Mouse (Mus musculus) kidney, postnatal 0 days (tissue): ENCODE results near the gene Sept9. TPM values are rescaled to one million over a fixed set of nuclear protein-coding genes. Genes with fewer than 3 reads are reported as not detected.

Source experiments
- ATAC-seq: fragments of 200-750 bp; cut with Nextera tagmentation; replicated peaks from 2 replicates; pipeline ENCODE4 v1.8.0; 2017; ENCODE audit warnings: low read depth, moderate number of reproducible peaks, moderate TSS enrichment, moderate library complexity; ENCODE audit not compliant: low FRiP score
- DNase-seq: peaks from one replicate; pipeline ENCODE4 v3.0.0-alpha.2; 2016; ENCODE audit warnings: low spot score
- H3K27ac ChIP-seq: fragments of 300-500 bp; sonication (generic); 2 replicates; pipeline ENCODE4 v1.5.1; 2014; ENCODE audit warnings: mild to moderate bottlenecking
- H3K27me3 ChIP-seq: fragments of 300-500 bp; sonication (generic); 2 replicates; pipeline ENCODE4 v1.6.1; 2014; ENCODE audit warnings: low read length, mixed read lengths; ENCODE audit not compliant: insufficient read depth
- H3K36me3 ChIP-seq: fragments of 300-500 bp; sonication (generic); 2 replicates; pipeline ENCODE4 v1.6.1; 2014; ENCODE audit warnings: low read length, mixed read lengths; ENCODE audit not compliant: insufficient read depth
- H3K4me1 ChIP-seq: fragments of 300-500 bp; sonication (generic); replicated peaks from 2 replicates; pipeline ENCODE4 v1.6.1; 2014; ENCODE audit warnings: antibody characterized with exemption, low read length, mixed read lengths; ENCODE audit not compliant: insufficient read depth
- H3K4me2 ChIP-seq: fragments of 300-500 bp; sonication (generic); 2 replicates; pipeline ENCODE4 v1.6.1; 2014; ENCODE audit warnings: mild to moderate bottlenecking, low read length, moderate library complexity, mixed read lengths
- H3K4me3 ChIP-seq: fragments of 300-500 bp; sonication (generic); replicated peaks from 2 replicates; pipeline ENCODE4 v1.5.1; 2014; ENCODE audit warnings: low read depth, low read length
- H3K9ac ChIP-seq: fragments of 300-500 bp; sonication (generic); 2 replicates; pipeline ENCODE4 v1.6.1; 2014; ENCODE audit warnings: low read depth, low read length
- H3K9me3 ChIP-seq: fragments of 300-500 bp; sonication (generic); replicated peaks from 2 replicates; pipeline ENCODE4 v1.6.1; 2016; ENCODE audit warnings: low read length, inconsistent platforms, mixed read lengths
- CTCF ChIP-seq: IDR thresholded peaks from 2 replicates; pipeline ENCODE4 v1.5.1; 2016; ENCODE audit warnings: antibody characterized with exemption, low read depth, mild to moderate bottlenecking, moderate library complexity
- WGBS: fragments of 180-500 bp; shearing (Covaris S2); extraction: QIAGEN DNeasy Blood & Tissue Kit; methylation state at CpG from one replicate; pipeline ENCODE4 v1.1.7; 2014; 5-methylcytosine and 5-hydroxymethylcytosine counted together
- polyA plus RNA-seq: library from polyadenylated mRNA; unstranded; fragments of >200 nt; fragmentation: Nextera tagmentation; extraction: Ambion mirVana; gene quantifications from 2 replicates; pipeline ENCODE4 v1.2.1, GENCODE M21; 2015

Sept9 gene
- polyA plus RNA-seq, 1 experiment from 2014 or later: 71.2 TPM

DNA sequence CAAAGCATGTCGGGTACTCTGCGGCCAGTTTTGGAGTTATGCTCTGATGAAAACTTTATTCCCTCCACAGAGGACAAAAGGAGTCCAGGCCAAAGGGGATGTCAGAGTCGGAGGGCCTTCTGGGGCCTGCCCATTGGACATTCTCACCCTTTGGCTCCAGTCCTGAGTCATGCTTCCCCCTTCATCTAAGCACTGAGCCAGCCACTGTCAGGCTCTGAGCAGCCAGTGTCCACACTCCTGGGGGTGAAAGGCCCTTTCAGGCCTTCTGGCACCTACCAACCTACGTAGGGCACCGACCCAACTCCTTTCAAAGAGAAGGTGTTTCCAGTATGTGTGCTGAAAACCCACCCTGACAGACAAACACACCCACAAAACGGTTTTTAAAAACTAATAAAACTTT, 3.8 kb upstream of the Sept9 start:
- TF ChIP-seq CTCF: no peak
- Histone ChIP-seq H3K4me2 (no peak overlapping the region), H3K9ac (no peak overlapping the region), H3K4me3 (no peak overlapping the region), H3K27ac (no peak overlapping the region), H3K36me3 (no peaks in the 10 kb centered on the region), H3K27me3 (no peaks in the 10 kb centered on the region), H3K4me1 (0 out of 2 replicates have a peak, but pooled peaks cover 7% of the 10 kb centered on the region), H3K9me3 (no peaks in the 10 kb centered on the region)
- WGBS: 87% methylated on average over 6 of the region's 6 CpGs
- ATAC-seq (no peak), DNase-seq (no peak)

DNA sequence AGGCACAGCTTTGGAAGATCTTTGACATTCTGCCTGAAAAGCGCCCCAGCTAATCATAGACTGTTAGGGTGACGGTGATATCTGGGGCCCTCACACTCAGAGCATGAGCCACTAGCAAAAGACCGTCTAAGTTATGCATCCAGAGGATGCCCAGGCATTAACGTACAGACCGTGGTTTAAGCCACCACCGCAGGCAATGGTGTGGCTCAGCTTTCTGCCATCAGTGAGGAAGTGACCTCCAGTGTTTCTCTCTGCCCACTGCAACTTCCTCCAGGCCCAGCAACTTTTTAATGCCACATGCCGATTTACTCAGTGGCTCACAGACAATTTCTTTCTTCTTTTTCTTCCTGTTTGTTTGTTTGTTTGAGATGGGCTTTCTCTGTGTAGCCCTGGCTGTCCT, 2.8 kb upstream of the Sept9 start:
- Histone ChIP-seq H3K4me2 (no peak overlapping the region), H3K27ac (no peak overlapping the region), H3K4me3 (no peak overlapping the region), H3K36me3 (no peaks in the 10 kb centered on the region), H3K4me1 (0 out of 2 replicates have a peak, but pooled peaks cover 5% of the 10 kb centered on the region), H3K27me3 (no peaks in the 10 kb centered on the region), H3K9me3 (no peaks in the 10 kb centered on the region), H3K9ac (no peak overlapping the region)
- no peak for DNase-seq
- no peak for ATAC-seq
- no peak for TF ChIP-seq CTCF
- 80% methylated on average over 7 of the region's 7 CpGs for WGBS

DNA sequence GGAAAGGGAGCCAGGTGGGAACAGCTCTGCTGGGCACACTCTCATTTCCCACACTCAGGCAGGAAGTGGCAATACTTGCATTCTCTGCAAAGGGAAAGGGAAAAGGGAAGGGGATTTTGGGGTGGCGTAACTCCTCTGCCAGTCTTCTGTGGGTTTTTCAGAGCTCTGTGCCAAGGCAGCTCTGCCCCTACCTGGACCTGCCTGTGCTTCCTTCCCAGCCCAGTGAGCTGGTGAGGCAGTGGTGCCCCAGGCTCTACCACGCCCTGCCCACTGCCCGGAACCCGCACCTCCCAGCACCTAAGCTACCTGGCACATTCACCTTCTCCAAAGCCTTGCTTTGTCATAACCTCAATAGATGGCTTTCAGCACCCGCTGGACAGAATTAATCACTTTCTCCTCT, 1.3 kb upstream of the Sept9 start:
- Histone ChIP-seq H3K9ac (no peak overlapping the region), H3K36me3 (no peaks in the 10 kb centered on the region), H3K27ac (no peak overlapping the region), H3K9me3 (no peaks in the 10 kb centered on the region), H3K4me2 (no peak overlapping the region), H3K27me3 (no peaks in the 10 kb centered on the region), H3K4me1 (0 out of 2 replicates have a peak, but pooled peaks cover 5% of the 10 kb centered on the region), H3K4me3 (no peak overlapping the region)
- DNase-seq (no peak), ATAC-seq (no peak)
- TF ChIP-seq CTCF: no peak
- WGBS: 71% methylated on average over 5 of the region's 5 CpGs

DNA sequence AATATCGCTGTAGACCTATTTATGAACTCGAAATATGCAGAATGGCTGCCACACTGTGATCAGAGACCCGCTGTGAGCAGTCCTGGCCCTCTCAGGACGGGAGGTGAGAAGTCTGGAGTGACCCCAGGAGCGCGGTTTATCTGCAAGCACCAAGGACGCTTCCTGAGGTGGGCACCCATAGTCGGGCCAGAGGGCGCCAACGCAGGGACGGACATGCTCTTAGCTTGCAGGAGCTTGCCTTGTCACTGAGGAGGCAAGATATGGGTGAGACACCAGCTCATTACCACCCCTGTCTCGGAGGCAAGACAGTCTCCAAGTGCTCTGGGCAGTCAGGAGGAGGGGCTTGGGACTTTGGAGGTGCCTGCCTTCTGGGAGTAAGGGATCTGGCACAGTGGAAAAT, 2.4 kb downstream of the Sept9 start:
- Histone ChIP-seq H3K4me3 (no peak overlapping the region), H3K9ac (no peak overlapping the region), H3K27ac (no peak overlapping the region), H3K9me3 (no peaks in the 10 kb centered on the region), H3K36me3 (no peaks in the 10 kb centered on the region), H3K4me1 (peaks cover 13% of the 10 kb centered on the region; the same call in 1 of the 2 replicates), H3K4me2 (no peak overlapping the region), H3K27me3 (no peaks in the 10 kb centered on the region)
- no peak for TF ChIP-seq CTCF
- DNase-seq (no peak), ATAC-seq (no peak)
- 92% methylated on average over 12 of the region's 12 CpGs for WGBS

DNA sequence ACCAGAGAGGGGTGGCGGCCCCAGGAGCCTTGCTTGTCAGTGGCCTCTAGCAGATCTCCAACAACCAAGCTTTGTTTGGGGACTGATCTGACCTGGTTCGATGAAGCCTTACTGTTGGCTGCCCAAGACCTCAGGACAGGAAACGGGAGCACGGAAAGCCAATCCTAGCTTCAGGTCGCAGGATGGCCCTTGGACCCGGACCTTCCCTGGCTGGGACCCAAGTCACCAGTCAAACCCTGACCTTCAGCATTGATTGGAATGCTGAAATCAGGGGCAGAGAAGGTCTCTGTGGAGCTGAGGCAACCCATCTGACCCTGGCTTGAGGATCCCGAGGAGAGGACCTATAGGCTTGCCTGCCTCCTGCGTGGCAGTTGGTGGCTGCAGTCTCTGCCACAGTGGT, 5.1 kb downstream of the Sept9 start:
- H3K4me1 ChIP-seq: peaks cover 10% of the 10 kb centered on the region; the same call in 1 of the 2 replicates
- no peaks in the 10 kb centered on the region for H3K27me3 ChIP-seq
- H3K36me3 ChIP-seq: no peaks in the 10 kb centered on the region
- no peak for ATAC-seq
- whole genome bisulfite sequencing: 65% methylated on average over 8 of the region's 8 CpGs
- no peak overlapping the region for H3K9ac ChIP-seq
- H3K27ac ChIP-seq: no peak overlapping the region
- TF ChIP-seq CTCF: no peak
- no peak for DNase-seq
- H3K4me3 ChIP-seq: no peak overlapping the region
- H3K4me2 ChIP-seq: no peak overlapping the region
- no peaks in the 10 kb centered on the region for H3K9me3 ChIP-seq

DNA sequence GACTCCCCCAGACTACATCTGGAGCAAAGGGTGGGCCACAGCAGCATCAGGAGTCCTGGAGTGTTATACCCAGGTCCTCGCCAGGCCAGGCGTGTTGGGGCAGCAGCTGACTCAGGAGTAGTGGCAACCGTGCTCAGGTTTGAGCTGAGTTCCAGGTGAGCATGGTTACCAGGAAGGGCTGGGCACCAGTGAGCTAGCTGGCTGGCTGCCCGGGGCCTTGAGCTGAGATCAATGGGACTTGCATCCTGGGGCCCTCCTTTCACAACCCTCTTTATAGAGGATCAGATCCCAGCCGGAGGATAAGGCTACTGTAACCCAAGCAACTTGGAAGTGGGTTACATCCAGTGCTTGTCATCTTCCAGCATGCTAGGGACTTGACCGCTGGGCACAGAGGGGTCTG, 5.6 kb downstream of the Sept9 start:
- TF ChIP-seq CTCF: no peak
- no peak overlapping the region for H3K4me3 ChIP-seq
- no peaks in the 10 kb centered on the region for H3K9me3 ChIP-seq
- H3K36me3 ChIP-seq: no peaks in the 10 kb centered on the region
- no peak for DNase-seq
- H3K27me3 ChIP-seq: no peaks in the 10 kb centered on the region
- no peak overlapping the region for H3K27ac ChIP-seq
- no peak overlapping the region for H3K4me2 ChIP-seq
- H3K4me1 ChIP-seq: peaks cover 8% of the 10 kb centered on the region; the same call in 1 of the 2 replicates
- H3K9ac ChIP-seq: no peak overlapping the region
- no peak for ATAC-seq
- WGBS: 65% methylated on average over 6 of the region's 6 CpGs

DNA sequence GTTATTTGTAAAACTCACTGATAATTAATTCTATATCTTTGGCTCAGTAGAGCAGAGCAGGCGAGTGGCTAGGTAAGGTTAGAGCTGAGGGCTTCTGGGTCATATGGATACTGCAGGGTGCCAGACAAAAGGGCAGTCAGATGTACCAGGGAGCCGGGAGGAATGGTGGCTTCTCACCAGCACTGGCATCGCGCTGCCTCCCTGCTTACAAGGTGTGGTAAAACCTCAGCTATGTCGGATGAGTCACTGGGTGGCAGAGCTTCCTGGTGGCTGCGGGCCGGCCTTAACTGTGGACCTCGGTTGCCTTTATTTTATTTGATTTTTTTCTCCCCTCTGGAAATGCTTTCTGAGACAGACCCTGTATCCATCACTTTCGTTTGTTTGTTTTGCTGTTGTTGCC, 6.0 kb downstream of the Sept9 start:
- no peak overlapping the region for H3K27ac ChIP-seq
- H3K4me1 ChIP-seq: peaks cover 8% of the 10 kb centered on the region; the same call in 1 of the 2 replicates
- DNase-seq (no peak), ATAC-seq (no peak)
- H3K27me3 ChIP-seq: no peaks in the 10 kb centered on the region
- H3K4me2 ChIP-seq: no peak overlapping the region
- TF ChIP-seq CTCF: no peak
- WGBS: 66% methylated on average over 9 of the region's 9 CpGs
- H3K9me3 ChIP-seq: no peaks in the 10 kb centered on the region
- no peaks in the 10 kb centered on the region for H3K36me3 ChIP-seq
- no peak overlapping the region for H3K4me3 ChIP-seq
- no peak overlapping the region for H3K9ac ChIP-seq
